Mouse (Mus musculus) forelimb bud, embryonic 11.5 days (tissue): ENCODE data around the gene G6pc.
"Not testable (repeated sequence)": the region's sequence is repeated elsewhere in the genome, so short reads cannot be mapped to it uniquely, and the experiment has no call there.

ENCODE experiments used
- DNase-seq: peaks from one replicate; pipeline ENCODE4 v3.0.0-alpha.2; 2012; ENCODE audit warnings: low read depth, low spot score

Gene G6pc

GRCm38 (mm10) chr11:101355916-101356315, 11.4 kb upstream of the G6pc start:
- no peak for DNase-seq

GRCm38 (mm10) chr11:101357505-101358182, 9.7 kb upstream of the G6pc start:
- no peak for DNase-seq

GRCm38 (mm10) chr11:101359776-101360175, 7.6 kb upstream of the G6pc start:
- DNase-seq = no peak

- no peak for DNase-seq
Measured at GRCm38 (mm10) chr11:101360651-101361113, 6.7 kb upstream of the G6pc start.

GRCm38 (mm10) chr11:101364531-101364931, 2.8 kb upstream of the G6pc start:
- DNase-seq = no peak

- DNase-seq = no peak
Measured at GRCm38 (mm10) chr11:101370141-101370540, 2.8 kb downstream of the G6pc start.

GRCm38 (mm10) chr11:101374421-101374938, 7.1 kb downstream of the G6pc start:
- no peak for DNase-seq

GRCm38 (mm10) chr11:101378196-101378595, 10.8 kb downstream of the G6pc start:
- DNase-seq = not testable (repeated sequence)

GRCm38 (mm10) chr11:101378926-101379325, 11.6 kb downstream of the G6pc start:
- DNase-seq = no peak

GRCm38 (mm10) chr11:101381817-101382216, 14.5 kb downstream of the G6pc start:
- no peak for DNase-seq

GRCm38 (mm10) chr11:101395110-101395509, 27.7 kb downstream of the G6pc start:
- DNase-seq = peak; percentile 68

- DNase-seq = no peak
Measured at GRCm38 (mm10) chr11:101415306-101415705, 47.9 kb downstream of the G6pc start.

- no peak for DNase-seq
Measured at GRCm38 (mm10) chr11:101416433-101417100, 49.2 kb downstream of the G6pc start.

GRCm38 (mm10) chr11:101417101-101417855, 49.9 kb downstream of the G6pc start, which contains the start of gene Aarsd1:
Gene Aarsd1 (minus strand): TSS chr11:101417615.
- DNase-seq = peak; percentile 84

GRCm38 (mm10) chr11:101418991-101419390, 51.6 kb downstream of the G6pc start:
- DNase-seq = no peak

- DNase-seq = no peak
Measured at GRCm38 (mm10) chr11:101419610-101420009, 52.2 kb downstream of the G6pc start.

- DNase-seq = no peak
Measured at GRCm38 (mm10) chr11:101420148-101420547, 52.8 kb downstream of the G6pc start.

- no peak for DNase-seq
Measured at GRCm38 (mm10) chr11:101424105-101424851, 56.9 kb downstream of the G6pc start, which contains the start of gene Gm27029. Gene Gm27029 (minus strand): TSS chr11:101424796.

- peak; percentile 92 for DNase-seq
Measured at GRCm38 (mm10) chr11:101424925-101425813, 57.8 kb downstream of the G6pc start, which contains the start of the genes Rundc1 and Ptges3l. Gene Rundc1 (plus strand): TSS chr11:101425085. Gene Ptges3l (minus strand): TSS chr11:101425333.

GRCm38 (mm10) chr11:101426165-101426564, 58.8 kb downstream of the G6pc start:
- no peak for DNase-seq
